Mouse (Mus musculus): ENCODE results near the gene Rbm8a. TPM values are rescaled to one million over a fixed set of nuclear protein-coding genes. Genes with fewer than 3 reads are reported as not detected.
A peak's percentile ranks its signal among the peaks of the same experiment; 100 is the strongest.

The Rbm8a gene
- total and polyA plus RNA-seq, 2 experiments from 2014 or later, result 14.9 to 114 TPM

DNA sequence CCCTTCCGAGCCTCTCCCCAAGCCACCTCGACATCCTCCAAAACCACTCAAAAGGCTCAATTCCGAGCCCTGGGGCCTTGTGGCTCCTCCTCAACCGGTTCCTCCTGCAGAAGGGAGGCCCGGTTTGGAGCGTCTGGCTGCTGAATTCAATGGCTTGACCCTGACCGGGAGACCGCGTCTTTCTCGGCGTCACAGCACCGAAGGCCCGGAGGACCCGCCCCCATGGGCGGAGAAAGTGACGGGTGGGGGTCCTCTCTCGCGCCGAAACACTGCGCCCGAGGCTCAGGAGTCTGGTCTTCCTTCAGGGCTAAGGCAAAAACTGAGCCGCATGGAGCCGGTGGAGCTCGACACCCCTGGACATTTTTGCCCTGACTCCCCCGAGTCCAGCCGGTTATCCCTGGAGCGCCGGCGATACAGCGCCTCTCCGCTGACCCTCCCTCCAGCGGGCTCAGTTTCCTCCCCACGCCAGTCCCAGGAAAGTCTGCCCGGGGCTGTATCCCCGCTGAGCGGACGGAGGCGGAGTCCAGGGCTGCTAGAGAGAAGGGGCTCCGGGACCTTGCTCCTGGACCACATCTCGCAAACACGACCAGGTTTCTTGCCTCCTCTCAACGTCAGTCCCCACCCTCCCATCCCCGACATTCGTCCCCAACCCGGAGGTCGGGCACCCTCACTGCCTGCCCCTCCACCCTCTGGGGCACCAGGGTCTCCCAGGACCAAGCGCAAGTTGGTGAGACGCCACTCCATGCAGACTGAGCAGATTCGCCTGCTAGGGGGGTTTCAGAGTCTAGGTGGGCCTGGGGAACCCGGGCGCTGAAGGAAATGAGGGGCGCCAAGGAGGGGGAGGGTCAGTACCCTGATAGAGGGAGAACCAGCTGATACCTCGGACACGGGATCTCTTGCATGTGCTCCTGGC is 31.3 kb upstream of the Rbm8a start:
- H3K4me2 ChIP-seq (ENCODE audit: low read depth, low read length), result peak overlapping the region; percentile 81
- ATAC-seq (no peak), DNase-seq (ENCODE audit: low spot score) (peak; percentile 79)
- peaks cover 36% of the 10 kb centered on the region for H3K4me1 ChIP-seq (ENCODE audit: insufficient read depth, low read length)
- no peaks in the 10 kb centered on the region for H3K36me3 ChIP-seq (ENCODE audit: insufficient read depth, low read length)
- WGBS, result 1% methylated on average over 51 of the region's 54 CpGs
- peak overlapping the region; percentile 52 for H3K4me3 ChIP-seq (ENCODE audit: low read length)
- TF ChIP-seq CTCF (IDR thresholded peaks at IDR 0.05; ENCODE audit: low read depth), result no peak
- H3K27ac ChIP-seq, result peak overlapping the region; percentile 77
- no peaks in the 10 kb centered on the region for H3K27me3 ChIP-seq (ENCODE audit: insufficient read depth, low read length)
- H3K9me3 ChIP-seq (ENCODE audit: low read length), result no peaks in the 10 kb centered on the region
- H3K9ac ChIP-seq (replicated peaks; ENCODE audit: low read length), result peak overlapping the region; percentile 69

- H3K9me3 ChIP-seq (ENCODE audit: low read length), result no peaks in the 10 kb centered on the region
- H3K4me3 ChIP-seq (ENCODE audit: low read length), result peak overlapping the region; percentile 52
- peak overlapping the region; percentile 69 for H3K9ac ChIP-seq (replicated peaks; ENCODE audit: low read length)
- no peak for ATAC-seq
- H3K27me3 ChIP-seq (ENCODE audit: insufficient read depth, low read length), result no peaks in the 10 kb centered on the region
- peaks cover 43% of the 10 kb centered on the region for H3K4me1 ChIP-seq (ENCODE audit: insufficient read depth, low read length)
- H3K36me3 ChIP-seq (ENCODE audit: insufficient read depth, low read length), result no peaks in the 10 kb centered on the region
- H3K4me2 ChIP-seq (ENCODE audit: low read depth, low read length), result peak overlapping the region; percentile 81
- peak overlapping the region; percentile 77; the same call in 1 of the 2 replicates for H3K27ac ChIP-seq
- 59% methylated on average over 8 of the region's 8 CpGs for WGBS
- no peak for DNase-seq (ENCODE audit: low spot score)
- no peak for TF ChIP-seq CTCF (IDR thresholded peaks at IDR 0.05; ENCODE audit: low read depth)
Observed at GRCm38 (mm10) chr3:96599069-96599393, 30.7 kb upstream of the Rbm8a start.

GRCm38 (mm10) chr3:96599411-96599810 is 30.3 kb upstream of the Rbm8a start:
- 78% methylated on average over 3 of the region's 3 CpGs for WGBS
- H3K27me3 ChIP-seq (ENCODE audit: insufficient read depth, low read length), result no peaks in the 10 kb centered on the region
- H3K4me2 ChIP-seq (ENCODE audit: low read depth, low read length), result no peak overlapping the region; the same call in 1 of the 2 replicates
- no peaks in the 10 kb centered on the region for H3K36me3 ChIP-seq (ENCODE audit: insufficient read depth, low read length)
- H3K4me1 ChIP-seq (ENCODE audit: insufficient read depth, low read length), result peaks cover 45% of the 10 kb centered on the region
- no peak for ATAC-seq
- no peak for TF ChIP-seq CTCF (IDR thresholded peaks at IDR 0.05; ENCODE audit: low read depth)
- H3K9me3 ChIP-seq (ENCODE audit: low read length), result no peaks in the 10 kb centered on the region
- H3K9ac ChIP-seq (replicated peaks; ENCODE audit: low read length), result no peak overlapping the region
- H3K4me3 ChIP-seq (ENCODE audit: low read length), result no peak overlapping the region
- no peak overlapping the region for H3K27ac ChIP-seq
- DNase-seq (ENCODE audit: low spot score), result no peak

DNA sequence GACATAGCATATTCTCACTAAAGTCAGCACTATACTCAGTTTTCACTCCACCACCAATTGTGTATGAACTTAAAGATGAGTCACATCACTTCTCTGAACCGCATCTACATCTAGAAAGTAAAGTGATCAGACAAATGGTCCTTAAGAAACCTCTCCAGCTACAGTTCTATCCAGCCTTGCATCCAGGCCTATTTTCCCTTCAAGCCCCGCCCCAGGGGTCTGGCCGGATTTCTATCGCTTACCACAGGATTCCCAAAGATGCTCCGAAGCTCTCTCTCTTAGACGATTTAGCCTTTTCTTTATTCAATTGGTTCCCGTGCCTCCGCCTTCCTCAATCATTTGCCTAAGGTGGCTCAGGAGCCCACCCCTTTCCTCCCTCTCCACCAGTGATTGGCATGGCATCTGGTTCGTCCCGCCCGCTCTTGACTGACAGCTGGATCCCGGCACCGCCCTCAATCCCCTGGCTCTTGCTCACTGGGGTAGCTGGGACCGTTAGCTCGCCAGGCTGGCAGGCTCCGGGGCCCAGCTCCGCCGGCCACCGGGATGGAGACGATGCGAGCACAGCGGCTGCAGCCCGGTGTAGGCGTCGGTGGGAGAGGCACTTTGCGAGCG is 29.0 kb upstream of the Rbm8a start, which contains the start of gene Lix1l:
TSS of gene Lix1l (plus strand) at position 511 of the 612 bp plus-strand sequence.
- Histone ChIP-seq H3K4me3 (ENCODE audit: low read length) (peak within 1 kb of the TSS; percentile 83), H3K36me3 (ENCODE audit: insufficient read depth, low read length) (no peaks in the 10 kb centered on the region), H3K4me1 (ENCODE audit: insufficient read depth, low read length) (peaks cover 41% of the 10 kb centered on the region), H3K27me3 (ENCODE audit: insufficient read depth, low read length) (no peaks in the 10 kb centered on the region), H3K9me3 (ENCODE audit: low read length) (no peaks in the 10 kb centered on the region), H3K9ac (replicated peaks; ENCODE audit: low read length) (peak within 1 kb of the TSS; percentile 83), H3K27ac (peak within 1 kb of the TSS; percentile 95), H3K4me2 (ENCODE audit: low read depth, low read length) (peak within 1 kb of the TSS; percentile 74)
- DNase-seq (ENCODE audit: low spot score) (peak; percentile 96), ATAC-seq (peak; percentile 91)
- 1% methylated on average over 27 of the region's 27 CpGs for WGBS
- no peak for TF ChIP-seq CTCF (IDR thresholded peaks at IDR 0.05; ENCODE audit: low read depth)

GRCm38 (mm10) chr3:96601251-96601787 is 28.4 kb upstream of the Rbm8a start:
- H3K27ac ChIP-seq, result peak overlapping the region; percentile 95
- peaks cover 39% of the 10 kb centered on the region for H3K4me1 ChIP-seq (ENCODE audit: insufficient read depth, low read length)
- peak overlapping the region; percentile 83 for H3K4me3 ChIP-seq (ENCODE audit: low read length)
- TF ChIP-seq CTCF (IDR thresholded peaks at IDR 0.05; ENCODE audit: low read depth), result no peak
- H3K36me3 ChIP-seq (ENCODE audit: insufficient read depth, low read length), result no peaks in the 10 kb centered on the region
- no peaks in the 10 kb centered on the region for H3K27me3 ChIP-seq (ENCODE audit: insufficient read depth, low read length)
- peak overlapping the region; percentile 83 for H3K9ac ChIP-seq (replicated peaks; ENCODE audit: low read length)
- DNase-seq (ENCODE audit: low spot score) (peak; percentile 81), ATAC-seq (peak; percentile 32)
- H3K9me3 ChIP-seq (ENCODE audit: low read length), result no peaks in the 10 kb centered on the region
- peak overlapping the region; percentile 74 for H3K4me2 ChIP-seq (ENCODE audit: low read depth, low read length)
- under 1% methylated on average over 29 of the region's 40 CpGs for WGBS

- DNase-seq (ENCODE audit: low spot score) (peak; percentile 76), ATAC-seq (no peak)
- Histone ChIP-seq H3K4me3 (ENCODE audit: low read length) (peak overlapping the region; percentile 83), H3K36me3 (ENCODE audit: insufficient read depth, low read length) (no peaks in the 10 kb centered on the region), H3K9me3 (ENCODE audit: low read length) (no peaks in the 10 kb centered on the region), H3K9ac (replicated peaks; ENCODE audit: low read length) (peak overlapping the region; percentile 83), H3K4me1 (ENCODE audit: insufficient read depth, low read length) (peaks cover 38% of the 10 kb centered on the region), H3K27me3 (ENCODE audit: insufficient read depth, low read length) (no peaks in the 10 kb centered on the region), H3K27ac (peak overlapping the region; percentile 95), H3K4me2 (ENCODE audit: low read depth, low read length) (peak overlapping the region; percentile 74)
- WGBS, result 6% methylated on average over 10 of the region's 10 CpGs
- no peak for TF ChIP-seq CTCF (IDR thresholded peaks at IDR 0.05; ENCODE audit: low read depth)
Observed at GRCm38 (mm10) chr3:96601941-96602703, 27.6 kb upstream of the Rbm8a start.
